Mouse (Mus musculus) stomach, postnatal 0 days (tissue): Measurements from ENCODE around the gene Ptprz1.

Experiments
- CTCF ChIP-seq: IDR thresholded peaks from 2 replicates; pipeline ENCODE4 v1.5.1; 2016; ENCODE audit warnings: antibody characterized with exemption, low read depth, mild to moderate bottlenecking, moderate library complexity
- EP300 ChIP-seq: optimal IDR thresholded peaks from 2 replicates; pipeline ENCODE3; 2016; ENCODE audit warnings: antibody characterized with exemption

GRCm38 (mm10) chr6:22833637-22834036 lies 41.7 kb upstream of the Ptprz1 start:
- TF ChIP-seq CTCF (no peak), EP300 (no peak)
